Mouse (Mus musculus) lung, embryonic 14.5 days (tissue): Measurements from ENCODE around the gene Csrp1. TPM values are rescaled to one million over a fixed set of nuclear protein-coding genes. Genes with fewer than 3 reads are reported as not detected.

ENCODE experiments used
- ATAC-seq: fragments of 200-750 bp; cut with Nextera tagmentation; 2 replicates; pipeline ENCODE4 v1.8.0; 2017; ENCODE audit warnings: mild to moderate bottlenecking, moderate TSS enrichment, moderate library complexity; ENCODE audit not compliant: insufficient read depth
- DNase-seq: peaks from one replicate; pipeline ENCODE4 v3.0.0-alpha.2; 2015
- H3K27ac ChIP-seq: fragments of 300-500 bp; sonication (generic); 2 replicates; pipeline ENCODE4 v1.5.1; 2014; ENCODE audit warnings: low read depth, mild to moderate bottlenecking, moderate library complexity
- H3K27me3 ChIP-seq: fragments of 300-500 bp; sonication (generic); 2 replicates; pipeline ENCODE4 v1.6.1; 2014; ENCODE audit warnings: low read length, control low read depth; ENCODE audit not compliant: insufficient read depth
- H3K36me3 ChIP-seq: fragments of 300-500 bp; sonication (generic); 2 replicates; pipeline ENCODE4 v1.6.1; 2014; ENCODE audit warnings: control low read depth; ENCODE audit not compliant: insufficient read depth
- H3K4me1 ChIP-seq: fragments of 300-500 bp; sonication (generic); 2 replicates; pipeline ENCODE4 v1.6.1; 2014; ENCODE audit warnings: antibody characterized with exemption, control low read depth; ENCODE audit not compliant: insufficient read depth
- H3K4me2 ChIP-seq: fragments of 300-500 bp; sonication (generic); 2 replicates; pipeline ENCODE4 v1.6.1; 2014; ENCODE audit warnings: mild to moderate bottlenecking
- H3K4me3 ChIP-seq: fragments of 300-500 bp; sonication (generic); 2 replicates; pipeline ENCODE4 v1.5.1; 2014; ENCODE audit warnings: low read depth, low read length
- H3K9ac ChIP-seq: fragments of 300-500 bp; sonication (generic); 2 replicates; pipeline ENCODE4 v1.6.1; 2014
- H3K9me3 ChIP-seq: fragments of 300-500 bp; sonication (generic); 2 replicates; pipeline ENCODE4 v1.6.1; 2016; ENCODE audit warnings: low read depth, low read length, control low read depth
- CTCF ChIP-seq: IDR thresholded peaks from 2 replicates; pipeline ENCODE4 v1.5.1; 2016; ENCODE audit warnings: antibody characterized with exemption, low read depth
- WGBS: fragments of 180-500 bp; shearing (Covaris S2); extraction: QIAGEN DNeasy Blood & Tissue Kit; methylation state at CpG from one replicate; pipeline ENCODE4 v1.1.7; 2014; 5-methylcytosine and 5-hydroxymethylcytosine counted together
- polyA plus RNA-seq: library from polyadenylated mRNA; unstranded; fragments of >200 nt; fragmentation: Nextera tagmentation; extraction: Ambion mirVana; gene quantifications from 2 replicates; pipeline ENCODE4 v1.2.1, GENCODE M21; 2014

Csrp1 gene
- polyA plus RNA-seq, 1 experiment from 2014 or later, result 297 TPM

- H3K4me1 ChIP-seq, result peaks cover 10% of the 10 kb centered on the region; the same call in 1 of the 2 replicates
- H3K27me3 ChIP-seq, result no peaks in the 10 kb centered on the region
- peak; percentile 94 for DNase-seq
- peak; percentile 97 for TF ChIP-seq CTCF
- H3K36me3 ChIP-seq, result no peaks in the 10 kb centered on the region
- no peak overlapping the region for H3K9ac ChIP-seq
- H3K4me2 ChIP-seq, result no peak overlapping the region
- WGBS, result 11% methylated on average over 13 of the region's 13 CpGs
- no peaks in the 10 kb centered on the region for H3K9me3 ChIP-seq
- ATAC-seq, result peak; percentile 66
- no peak overlapping the region for H3K4me3 ChIP-seq
- no peak overlapping the region for H3K27ac ChIP-seq
Observed at GRCm38 (mm10) chr1:135781220-135781619, 61.4 kb downstream of the Csrp1 start.

DNA sequence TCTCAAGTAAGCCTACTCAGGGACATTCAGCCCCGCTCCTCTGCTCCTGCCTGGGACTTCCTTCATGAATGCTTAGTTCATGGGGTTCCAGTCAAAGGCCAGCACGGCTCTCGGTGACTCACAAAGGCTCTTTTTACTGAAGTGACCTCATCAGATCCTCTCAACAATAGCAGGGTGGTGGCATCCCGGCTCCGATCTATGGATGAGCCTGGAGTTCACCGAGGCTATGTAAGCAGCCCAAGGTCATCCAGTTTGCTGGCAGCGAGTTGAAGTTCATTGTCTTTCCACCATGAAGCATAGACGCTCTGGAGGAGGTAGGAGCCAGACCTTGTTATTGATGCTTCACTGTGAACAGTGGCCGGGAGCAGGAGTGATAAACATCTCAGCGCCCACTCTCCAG lies 63.0 kb downstream of the Csrp1 start:
- no peak for ATAC-seq
- H3K36me3 ChIP-seq, result no peaks in the 10 kb centered on the region
- H3K9ac ChIP-seq, result no peak overlapping the region
- H3K4me2 ChIP-seq, result no peak overlapping the region
- peaks cover 10% of the 10 kb centered on the region; the same call in 1 of the 2 replicates for H3K4me1 ChIP-seq
- no peak overlapping the region for H3K4me3 ChIP-seq
- no peaks in the 10 kb centered on the region for H3K9me3 ChIP-seq
- TF ChIP-seq CTCF, result no peak
- 0 out of 2 replicates have a peak overlapping the region, but pooled peaks have one; percentile 26 for H3K27ac ChIP-seq
- DNase-seq, result peak; percentile 38
- 59% methylated on average over 10 of the region's 10 CpGs for WGBS
- H3K27me3 ChIP-seq, result no peaks in the 10 kb centered on the region

- H3K4me3 ChIP-seq, result no peak overlapping the region
- TF ChIP-seq CTCF, result peak; percentile 88
- no peaks in the 10 kb centered on the region for H3K36me3 ChIP-seq
- no peak overlapping the region for H3K9ac ChIP-seq
- H3K9me3 ChIP-seq, result no peaks in the 10 kb centered on the region
- peaks cover 3% of the 10 kb centered on the region; the same call in 1 of the 2 replicates for H3K4me1 ChIP-seq
- ATAC-seq (peak; percentile 59; the same call in 1 of the 2 replicates), DNase-seq (peak; percentile 91)
- H3K27ac ChIP-seq, result no peak overlapping the region; the same call in 1 of the 2 replicates
- WGBS, result 43% methylated on average over 3 of the region's 3 CpGs
- H3K27me3 ChIP-seq, result no peaks in the 10 kb centered on the region
- H3K4me2 ChIP-seq, result no peak overlapping the region
Observed at GRCm38 (mm10) chr1:135787799-135788198, 67.9 kb downstream of the Csrp1 start.

DNA sequence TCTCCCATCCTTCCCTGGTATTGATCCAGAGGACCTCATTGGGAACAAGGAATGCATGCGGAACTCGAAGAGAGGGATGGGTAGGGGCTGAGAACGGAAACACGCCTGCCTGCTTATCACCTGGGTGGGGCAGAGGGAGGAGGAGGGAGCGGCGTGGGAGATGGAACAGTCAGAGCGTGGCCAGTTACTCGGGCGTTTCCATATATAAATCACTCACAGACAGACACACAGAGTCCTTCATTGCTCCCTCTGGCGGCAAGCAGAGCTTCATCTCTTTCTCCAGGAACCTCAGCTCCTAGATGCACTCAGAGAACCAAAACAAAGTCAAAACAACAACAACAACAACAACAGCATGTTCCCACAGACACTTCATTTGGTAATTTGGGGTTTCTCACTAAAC lies 68.8 kb downstream of the Csrp1 start:
- Histone ChIP-seq H3K36me3 (no peaks in the 10 kb centered on the region), H3K9ac (no peak overlapping the region), H3K27me3 (no peaks in the 10 kb centered on the region), H3K9me3 (no peaks in the 10 kb centered on the region), H3K4me3 (no peak overlapping the region), H3K4me2 (peak overlapping the region; percentile 39), H3K4me1 (peaks cover 9% of the 10 kb centered on the region), H3K27ac (peak overlapping the region; percentile 12; the same call in 1 of the 2 replicates)
- ATAC-seq, result no peak
- peak; percentile 59 for DNase-seq
- peak; percentile 57 for TF ChIP-seq CTCF
- 19% methylated on average over 10 of the region's 10 CpGs for WGBS

GRCm38 (mm10) chr1:135789815-135790214 lies 70.0 kb downstream of the Csrp1 start:
- DNase-seq (peak; percentile 88), ATAC-seq (no peak)
- 12% methylated on average over 5 of the region's 5 CpGs for WGBS
- no peak overlapping the region for H3K4me2 ChIP-seq
- H3K9ac ChIP-seq, result no peak overlapping the region
- no peaks in the 10 kb centered on the region for H3K9me3 ChIP-seq
- no peaks in the 10 kb centered on the region for H3K36me3 ChIP-seq
- H3K27ac ChIP-seq, result no peak overlapping the region
- no peak overlapping the region for H3K4me3 ChIP-seq
- H3K27me3 ChIP-seq, result no peaks in the 10 kb centered on the region
- peaks cover 17% of the 10 kb centered on the region for H3K4me1 ChIP-seq
- peak; percentile 93 for TF ChIP-seq CTCF

GRCm38 (mm10) chr1:135792143-135792939 lies 72.5 kb downstream of the Csrp1 start:
- 64% methylated on average over 13 of the region's 13 CpGs for WGBS
- ATAC-seq (no peak), DNase-seq (no peak)
- no peak overlapping the region for H3K9ac ChIP-seq
- no peaks in the 10 kb centered on the region for H3K27me3 ChIP-seq
- H3K4me2 ChIP-seq, result no peak overlapping the region
- H3K27ac ChIP-seq, result no peak overlapping the region
- 0 out of 2 replicates have a peak, but pooled peaks have one; percentile 6 for TF ChIP-seq CTCF
- no peaks in the 10 kb centered on the region for H3K36me3 ChIP-seq
- no peak overlapping the region for H3K4me3 ChIP-seq
- no peaks in the 10 kb centered on the region for H3K9me3 ChIP-seq
- H3K4me1 ChIP-seq, result peaks cover 19% of the 10 kb centered on the region
